Mouse (Mus musculus) B cell, adult (primary cell): Measurements from ENCODE around the gene Gtf2i. TPM values are rescaled to one million over a fixed set of nuclear protein-coding genes. Genes with fewer than 3 reads are reported as not detected.

Experiments
- total RNA-seq: library from RNA; stranded (reverse); gene quantifications from 4 replicates; pipeline ENCODE4 v1.2.4, GENCODE M21; 2023; ENCODE audit not compliant: inconsistent age

Gene Gtf2i
- total RNA-seq = 75.4 to 85.8 TPM (median 79.9 TPM) in 4 replicates

DNA sequence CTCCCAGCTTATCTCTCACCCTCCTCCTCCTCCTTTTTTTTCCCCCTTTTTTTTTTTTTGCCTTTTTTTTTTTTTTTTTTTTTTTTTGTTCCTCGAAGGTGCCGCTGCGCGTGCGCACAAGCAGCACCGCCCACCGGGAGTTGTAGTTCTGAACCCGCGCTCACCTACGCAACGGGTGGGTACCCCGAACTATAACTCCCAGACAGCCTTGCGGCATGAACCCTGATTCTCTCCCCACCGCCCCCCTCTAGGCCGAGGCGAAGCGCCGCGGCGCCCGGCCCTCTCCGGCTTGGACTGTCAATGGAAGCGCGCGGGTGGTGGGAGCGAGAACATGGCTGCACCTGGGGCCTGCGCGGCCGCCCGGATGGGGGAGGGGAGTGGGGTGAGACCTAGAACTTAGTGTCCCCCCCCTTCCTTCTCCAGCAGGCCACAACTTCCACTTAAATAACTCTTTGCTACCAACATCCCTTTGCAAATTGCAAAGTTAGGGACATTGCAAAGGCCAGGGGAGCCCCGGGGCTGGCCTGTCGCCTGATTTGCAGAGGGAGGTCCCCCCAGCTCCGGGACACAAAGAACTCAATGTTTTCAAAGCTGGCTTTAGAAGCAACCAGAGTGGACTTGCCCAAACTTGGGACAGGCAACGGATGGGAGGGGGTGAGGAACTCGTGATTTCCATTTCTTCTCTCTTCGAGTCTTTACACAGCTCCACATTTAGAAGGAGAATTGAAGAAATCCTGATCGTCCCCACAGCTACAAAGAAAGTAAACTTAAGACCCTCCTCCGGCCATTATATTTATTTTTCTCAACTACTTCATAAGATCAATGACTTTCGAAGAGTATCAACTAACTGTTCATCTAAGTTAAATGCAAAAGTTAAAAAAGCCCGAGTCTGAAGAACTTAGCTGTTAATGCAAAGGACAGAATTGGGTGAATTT lies at the start of gene Gtf2i:
Gtf2i (minus strand) TSS at position 73 of the 935 bp plus-strand sequence.

DNA sequence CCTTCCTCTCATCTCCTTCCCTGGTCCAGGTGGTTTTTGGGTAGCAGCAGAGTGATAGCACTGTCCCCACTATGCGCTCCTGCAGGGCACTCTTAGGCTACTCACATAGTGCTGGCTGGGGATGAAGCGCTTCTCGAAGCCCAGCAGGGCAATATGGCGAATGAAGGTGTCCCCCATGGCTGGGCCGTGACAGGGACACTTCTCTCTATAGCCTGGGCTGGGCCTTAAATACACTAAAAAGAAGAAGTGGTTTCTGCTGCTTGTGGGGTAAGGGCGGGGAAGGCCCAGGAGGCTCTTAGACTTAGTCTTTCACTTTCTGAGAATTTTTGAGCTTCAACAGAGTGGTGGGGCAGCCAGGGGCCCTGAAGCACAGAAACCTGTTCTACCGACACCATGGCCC lies 85.2 kb downstream of the Gtf2i start, which contains the start of gene Ncf1:
Ncf1 (minus strand) TSS at position 235 of the 400 bp plus-strand sequence.

Other genes starting within 250 kb of the Gtf2i start
- gene Castor2, start 215.0 kb downstream of the Gtf2i start, total RNA-seq = 4.4 to 7.1 TPM (median 6.2 TPM) in 4 replicates
- gene Rcc1l, start 138.0 kb downstream of the Gtf2i start, total RNA-seq = 18.7 to 22.5 TPM (median 21.8 TPM) in 4 replicates
- 15.9 to 20.9 TPM (median 18.3 TPM) in 4 replicates for gene Gtf2ird2, start 130.7 kb downstream of the Gtf2i start, total RNA-seq
- gene Ncf1, start 85.1 kb downstream of the Gtf2i start, total RNA-seq = 247 to 262 TPM (median 252 TPM) in 4 replicates
- gene Gtf2ird1, start 142.0 kb upstream of the Gtf2i start, total RNA-seq = 1.7 to 3.7 TPM (median 1.9 TPM) in 4 replicates
- 5.7 to 6.5 TPM (median 6.3 TPM) in 4 replicates for gene Clip2, start 237.7 kb upstream of the Gtf2i start, total RNA-seq
- gene Syna, start 245.4 kb upstream of the Gtf2i start, total RNA-seq = 0.26 to 0.51 TPM (median 0.42 TPM) in 3 of 4 replicates, not detected in the other